Comparison of ENCODE assay signal across 9 mouse cellular contexts in genomic region chr2:152696476-152697164, GRCm38 (mm10). TPM values are rescaled to one million over a fixed set of nuclear protein-coding genes. Genes with fewer than 3 reads are reported as not detected.
A peak's percentile ranks its signal among the peaks of the same experiment; 100 is the strongest.
DNase-seq lines count a peak whose midpoint lies in the region; ATAC-seq lines count a peak whose summit lies in the region.
"Had no signal": no experiment of that assay in that cellular context is flagged by ENCODE, and none has a peak within 500 bp of the region (broad histone marks: within the 10 kb centered on the region; RNA-seq: fewer than 3 reads in every experiment).

No protein-coding gene starts in this region.

- no peak overlapping the region for H3K4me2 ChIP-seq in heart, embryonic 15.5 days
- no peak overlapping the region for H3K4me2 ChIP-seq in liver, embryonic 12.5 days
- H3K4me2 ChIP-seq in neural tube, embryonic 11.5 days (ENCODE audit: low read depth), result no peak overlapping the region
- H3K4me2 ChIP-seq in stomach, embryonic 16.5 days (ENCODE audit: low read depth, low read length), result no peak overlapping the region

- no peaks in the 10 kb centered on the region for H3K27me3 ChIP-seq in forebrain, embryonic 10.5 days (ENCODE audit: poor library complexity, severe bottlenecking)
- no peaks in the 10 kb centered on the region for H3K27me3 ChIP-seq in heart, embryonic 15.5 days
- no peaks in the 10 kb centered on the region for H3K27me3 ChIP-seq in liver, embryonic 12.5 days (replicated peaks)
- no peaks in the 10 kb centered on the region for H3K27me3 ChIP-seq in neural tube, embryonic 11.5 days (ENCODE audit: control insufficient read depth, insufficient read depth, low read length)
- H3K27me3 ChIP-seq in stomach, embryonic 16.5 days (ENCODE audit: control insufficient read depth, insufficient read depth, low read length), result no peaks in the 10 kb centered on the region

- H3K36me3 ChIP-seq in forebrain, embryonic 10.5 days (replicated peaks), result peaks cover 88% of the 10 kb centered on the region
- H3K36me3 ChIP-seq in heart, embryonic 15.5 days, result peaks cover 57% of the 10 kb centered on the region
- H3K36me3 ChIP-seq in liver, embryonic 12.5 days, result peaks cover 77% of the 10 kb centered on the region
- peaks cover 22% of the 10 kb centered on the region for H3K36me3 ChIP-seq in neural tube, embryonic 11.5 days (ENCODE audit: control insufficient read depth, insufficient read depth, low read length)
- peaks cover 23% of the 10 kb centered on the region for H3K36me3 ChIP-seq in stomach, embryonic 16.5 days (ENCODE audit: control insufficient read depth, insufficient read depth, low read length)

- peaks cover 6% of the 10 kb centered on the region; the same call in 1 of the 2 replicates for H3K9me3 ChIP-seq in forebrain, embryonic 10.5 days
- H3K9me3 ChIP-seq in heart, embryonic 15.5 days (replicated peaks), result no peaks in the 10 kb centered on the region
- 0 out of 2 replicates have a peak, but pooled peaks cover 4% of the 10 kb centered on the region for H3K9me3 ChIP-seq in liver, embryonic 12.5 days (replicated peaks)
- no peaks in the 10 kb centered on the region for H3K9me3 ChIP-seq in neural tube, embryonic 11.5 days (ENCODE audit: control insufficient read depth, low read length)
- H3K9me3 ChIP-seq in stomach, embryonic 16.5 days (replicated peaks; ENCODE audit: control insufficient read depth, low read length), result no peaks in the 10 kb centered on the region

- peak; percentile 92 for DNase-seq in CD4-positive, CD25-positive, alpha-beta regulatory T cell, adult 2 months (ENCODE audit: low read depth, low spot score)
- peak; percentile 90 for DNase-seq in forebrain, embryonic 10.5 days (ENCODE audit: extremely low spot score, low spot score)
- peak; percentile 93 for DNase-seq in kidney, postnatal 14 days
- peak; percentile 88 for DNase-seq in neural tube, embryonic 11.5 days (ENCODE audit: low spot score)

- ATAC-seq in heart, embryonic 15.5 days (replicated peaks; ENCODE audit: insufficient number of reproducible peaks, insufficient read depth, low FRiP score, low read depth), result peak; percentile 58
- ATAC-seq in liver, embryonic 12.5 days, result peak; percentile 67; the same call in 1 of the 2 replicates
- peak; percentile 51 for ATAC-seq in neural tube, embryonic 11.5 days (ENCODE audit: insufficient read depth, low FRiP score, low TSS enrichment)
- ATAC-seq in stomach, embryonic 16.5 days (ENCODE audit: insufficient read depth, low FRiP score), result peak; percentile 64; the same call in 1 of the 2 replicates

- 46% methylated on average over 20 of the region's 20 CpGs for WGBS in forebrain, embryonic 10.5 days
- WGBS in heart, embryonic 15.5 days, result 40% methylated on average over 20 of the region's 20 CpGs
- 43% methylated on average over 20 of the region's 20 CpGs for WGBS in liver, embryonic 12.5 days (ENCODE audit: insufficient replicate concordance)
- 46% methylated on average over 20 of the region's 20 CpGs for WGBS in neural tube, embryonic 11.5 days
- 39% methylated on average over 20 of the region's 20 CpGs for WGBS in stomach, embryonic 16.5 days

- peak overlapping the region; percentile 90 for H3K27ac ChIP-seq in brown adipose tissue, adult 24 weeks (replicated peaks; ENCODE audit: low read depth, low read length)
- H3K27ac ChIP-seq in forebrain, embryonic 10.5 days, result peak overlapping the region; percentile 81
- peak overlapping the region; percentile 32 for H3K27ac ChIP-seq in heart, embryonic 15.5 days
- H3K27ac ChIP-seq in liver, embryonic 12.5 days, result no peak overlapping the region
- H3K27ac ChIP-seq in neural tube, embryonic 11.5 days (ENCODE audit: low read depth, low read length), result peak overlapping the region; percentile 27; the same call in 1 of the 2 replicates
- peak overlapping the region; percentile 67 for H3K27ac ChIP-seq in stomach, embryonic 16.5 days (ENCODE audit: low read length)

- H3K4me3 ChIP-seq in brown adipose tissue, adult 24 weeks (ENCODE audit: insufficient read depth, low read depth, low read length), result no peak overlapping the region; the same call in 1 of the 2 replicates
- H3K4me3 ChIP-seq in forebrain, embryonic 10.5 days, result no peak overlapping the region
- no peak overlapping the region for H3K4me3 ChIP-seq in heart, embryonic 15.5 days
- no peak overlapping the region for H3K4me3 ChIP-seq in liver, embryonic 12.5 days
- no peak overlapping the region for H3K4me3 ChIP-seq in neural tube, embryonic 11.5 days (ENCODE audit: low read depth, low read length)
- H3K4me3 ChIP-seq in stomach, embryonic 16.5 days (replicated peaks; ENCODE audit: low read length), result no peak overlapping the region
- H3K4me3 ChIP-seq: erythroblast, embryonic 14.5 days had no signal

- H3K4me1 ChIP-seq in brown adipose tissue, adult 24 weeks (ENCODE audit: control insufficient read depth, insufficient read depth, insufficient read length, low read length), result peaks cover 12% of the 10 kb centered on the region
- peaks cover 22% of the 10 kb centered on the region for H3K4me1 ChIP-seq in forebrain, embryonic 10.5 days
- peaks cover 22% of the 10 kb centered on the region for H3K4me1 ChIP-seq in heart, embryonic 15.5 days (replicated peaks)
- H3K4me1 ChIP-seq in liver, embryonic 12.5 days, result peaks cover 16% of the 10 kb centered on the region
- peaks cover 4% of the 10 kb centered on the region; the same call in 1 of the 2 replicates for H3K4me1 ChIP-seq in neural tube, embryonic 11.5 days (ENCODE audit: control insufficient read depth, insufficient read depth, low read length)
- peaks cover 11% of the 10 kb centered on the region for H3K4me1 ChIP-seq in stomach, embryonic 16.5 days (ENCODE audit: control insufficient read depth, insufficient read depth, low read length)

- peak overlapping the region; percentile 35 for H3K9ac ChIP-seq in heart, embryonic 15.5 days
- H3K9ac ChIP-seq in liver, embryonic 12.5 days, result peak overlapping the region; percentile 45
- H3K9ac ChIP-seq in neural tube, embryonic 11.5 days (ENCODE audit: low read length), result peak overlapping the region; percentile 57
- H3K9ac ChIP-seq in stomach, embryonic 16.5 days (ENCODE audit: low read length), result peak overlapping the region; percentile 80

RNA-seq across cellular contexts. Expression of gene Mcts2, which starts 9.8 kb away (rescaled TPM):
- polyA plus RNA-seq in brown adipose tissue, adult 24 weeks (2012; ENCODE audit: insufficient read depth, insufficient read length, missing spikeins), result 42.0 and 42.5 TPM in 2 replicates
- 39.1 and 40.3 TPM in 2 replicates for polyA plus RNA-seq in forebrain, embryonic 10.5 days (2016; fragmentation: Nextera tagmentation; extraction: Ambion mirVana)
- 18.9 and 20.3 TPM in 2 replicates for polyA plus RNA-seq in heart, embryonic 15.5 days (2015; fragmentation: Nextera tagmentation; extraction: Ambion mirVana)
- polyA plus RNA-seq in liver, embryonic 12.5 days (2016; fragmentation: Nextera tagmentation; extraction: Ambion mirVana), result 26.4 and 27.2 TPM in 2 replicates
- polyA plus RNA-seq in neural tube, embryonic 11.5 days (2014; fragmentation: Nextera tagmentation; extraction: Ambion mirVana), result 39.1 and 40.6 TPM in 2 replicates
- polyA plus RNA-seq in stomach, embryonic 16.5 days (2015; fragmentation: Nextera tagmentation; extraction: Ambion mirVana), result 24.0 and 25.2 TPM in 2 replicates

RNA-seq across cellular contexts. Expression of gene H13, which starts 27.4 kb away (rescaled TPM):
- polyA plus RNA-seq in brown adipose tissue, adult 24 weeks (2012; ENCODE audit: insufficient read depth, insufficient read length, missing spikeins), result 54.9 and 59.2 TPM in 2 replicates
- 90.7 and 93.2 TPM in 2 replicates for polyA plus RNA-seq in forebrain, embryonic 10.5 days (2016; fragmentation: Nextera tagmentation; extraction: Ambion mirVana)
- 70.6 and 86.1 TPM in 2 replicates for polyA plus RNA-seq in heart, embryonic 15.5 days (2015; fragmentation: Nextera tagmentation; extraction: Ambion mirVana)
- 57.5 and 59.1 TPM in 2 replicates for polyA plus RNA-seq in liver, embryonic 12.5 days (2016; fragmentation: Nextera tagmentation; extraction: Ambion mirVana)
- 123 TPM in 2 replicates for polyA plus RNA-seq in neural tube, embryonic 11.5 days (2014; fragmentation: Nextera tagmentation; extraction: Ambion mirVana)
- polyA plus RNA-seq in stomach, embryonic 16.5 days (2015; fragmentation: Nextera tagmentation; extraction: Ambion mirVana), result 121 and 128 TPM in 2 replicates

RNA-seq across cellular contexts. Expression of gene Id1, which starts 39.4 kb away (rescaled TPM):
- 48.0 and 59.8 TPM in 2 replicates for polyA plus RNA-seq in brown adipose tissue, adult 24 weeks (2012; ENCODE audit: insufficient read depth, insufficient read length, missing spikeins)
- 57.5 and 61.1 TPM in 2 replicates for polyA plus RNA-seq in forebrain, embryonic 10.5 days (2016; fragmentation: Nextera tagmentation; extraction: Ambion mirVana)
- 61.9 and 63.1 TPM in 2 replicates for polyA plus RNA-seq in heart, embryonic 15.5 days (2015; fragmentation: Nextera tagmentation; extraction: Ambion mirVana)
- polyA plus RNA-seq in liver, embryonic 12.5 days (2016; fragmentation: Nextera tagmentation; extraction: Ambion mirVana), result 28.1 and 30.6 TPM in 2 replicates
- 116 and 129 TPM in 2 replicates for polyA plus RNA-seq in neural tube, embryonic 11.5 days (2014; fragmentation: Nextera tagmentation; extraction: Ambion mirVana)
- polyA plus RNA-seq in stomach, embryonic 16.5 days (2015; fragmentation: Nextera tagmentation; extraction: Ambion mirVana), result 125 and 145 TPM in 2 replicates

RNA-seq across cellular contexts. Expression of gene Cox4i2, which starts 57.4 kb away (rescaled TPM):
- polyA plus RNA-seq in brown adipose tissue, adult 24 weeks (2012; ENCODE audit: insufficient read depth, insufficient read length, missing spikeins), result 6.3 and 8.7 TPM in 2 replicates
- 3.0 and 4.2 TPM in 2 replicates for polyA plus RNA-seq in forebrain, embryonic 10.5 days (2016; fragmentation: Nextera tagmentation; extraction: Ambion mirVana)
- 20.8 and 24.2 TPM in 2 replicates for polyA plus RNA-seq in heart, embryonic 15.5 days (2015; fragmentation: Nextera tagmentation; extraction: Ambion mirVana)
- 2.5 and 3.4 TPM in 2 replicates for polyA plus RNA-seq in liver, embryonic 12.5 days (2016; fragmentation: Nextera tagmentation; extraction: Ambion mirVana)
- 3.5 and 4.6 TPM in 2 replicates for polyA plus RNA-seq in neural tube, embryonic 11.5 days (2014; fragmentation: Nextera tagmentation; extraction: Ambion mirVana)
- polyA plus RNA-seq in stomach, embryonic 16.5 days (2015; fragmentation: Nextera tagmentation; extraction: Ambion mirVana), result 21.3 and 23.9 TPM in 2 replicates
- polyA plus RNA-seq: erythroblast, embryonic 14.5 days had no signal
